Mouse (Mus musculus) stomach, postnatal 0 days (tissue): ENCODE measurements at regions not wholly inside any gene's neighbourhood (a gene's known extent, or its start where the extent isn't known, plus 50 kb on each side); places are given as distances from the start of the nearest gene placed in this dataset.

ENCODE experiments used
- ATAC-seq: fragments of 200-750 bp; cut with Nextera tagmentation; 2 replicates; pipeline ENCODE4 v1.8.0; 2017; ENCODE audit not compliant: low FRiP score, low TSS enrichment
- DNase-seq: peaks from one replicate; pipeline ENCODE4 v3.0.0-alpha.2; 2016; ENCODE audit warnings: low spot score
- H3K27ac ChIP-seq: fragments of 300-500 bp; sonication (generic); replicated peaks from 2 replicates; pipeline ENCODE4 v1.5.1; 2014; ENCODE audit warnings: mild to moderate bottlenecking, control low read depth
- H3K27me3 ChIP-seq: fragments of 300-500 bp; sonication (generic); 2 replicates; pipeline ENCODE4 v1.6.1; 2014; ENCODE audit warnings: low read length; ENCODE audit not compliant: control insufficient read depth, insufficient read depth
- H3K36me3 ChIP-seq: fragments of 300-500 bp; sonication (generic); 2 replicates; pipeline ENCODE4 v1.6.1; 2014; ENCODE audit warnings: low read length, mixed read lengths; ENCODE audit not compliant: control insufficient read depth, insufficient read depth
- H3K4me1 ChIP-seq: fragments of 300-500 bp; sonication (generic); replicated peaks from 2 replicates; pipeline ENCODE4 v1.6.1; 2014; ENCODE audit warnings: antibody characterized with exemption; ENCODE audit not compliant: control insufficient read depth, insufficient read depth
- H3K4me2 ChIP-seq: fragments of 300-500 bp; sonication (generic); replicated peaks from 2 replicates; pipeline ENCODE4 v1.6.1; 2014; ENCODE audit warnings: low read depth, mild to moderate bottlenecking, control low read depth, moderate library complexity
- H3K4me3 ChIP-seq: fragments of 300-500 bp; sonication (generic); 2 replicates; pipeline ENCODE4 v1.5.1; 2014; ENCODE audit warnings: low read depth, low read length, control low read depth
- H3K9ac ChIP-seq: fragments of 300-500 bp; sonication (generic); 2 replicates; pipeline ENCODE4 v1.6.1; 2014; ENCODE audit warnings: mild to moderate bottlenecking, low read length, control low read depth, mixed read lengths
- H3K9me3 ChIP-seq: fragments of 300-500 bp; sonication (generic); 2 replicates; pipeline ENCODE4 v1.6.1; 2016; ENCODE audit warnings: low read length; ENCODE audit not compliant: control insufficient read depth
- CTCF ChIP-seq: IDR thresholded peaks from 2 replicates; pipeline ENCODE4 v1.5.1; 2016; ENCODE audit warnings: antibody characterized with exemption, low read depth, mild to moderate bottlenecking, moderate library complexity
- EP300 ChIP-seq: optimal IDR thresholded peaks from 2 replicates; pipeline ENCODE3; 2016; ENCODE audit warnings: antibody characterized with exemption
- WGBS: fragments of 180-500 bp; shearing (Covaris S2); extraction: QIAGEN DNeasy Blood & Tissue Kit; methylation state at CpG from one replicate; pipeline ENCODE4 v1.1.7; 2014; 5-methylcytosine and 5-hydroxymethylcytosine counted together

DNA sequence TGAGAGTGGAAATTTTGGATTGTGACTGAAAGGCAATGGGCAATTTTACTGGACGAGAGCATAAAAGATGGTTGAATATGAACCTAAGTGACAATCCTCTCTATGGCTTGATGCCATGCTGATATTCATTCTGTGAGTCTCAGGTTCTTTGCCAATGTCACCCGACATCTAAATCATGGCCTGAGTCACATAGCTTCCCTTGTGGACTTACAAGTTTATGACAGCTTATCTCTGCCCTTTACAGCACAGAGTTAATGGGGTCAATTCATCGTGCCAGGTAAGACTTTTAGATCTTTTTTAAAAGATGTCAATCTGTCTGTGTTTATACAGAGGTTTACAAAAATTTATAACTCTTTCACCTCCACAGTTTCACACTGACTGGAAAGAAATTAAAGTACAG lies 641.2 kb downstream of the Grxcr1 start:
- ATAC-seq: no peak
- no peak for DNase-seq
- H3K9ac ChIP-seq: no peak overlapping the region
- H3K27ac ChIP-seq: no peak overlapping the region
- no peaks in the 10 kb centered on the region for H3K36me3 ChIP-seq
- H3K4me1 ChIP-seq: no peaks in the 10 kb centered on the region
- H3K27me3 ChIP-seq: no peaks in the 10 kb centered on the region
- WGBS: 66% methylated on average over 3 of the region's 3 CpGs
- TF ChIP-seq EP300: no peak
- TF ChIP-seq CTCF: no peak
- no peak overlapping the region for H3K4me2 ChIP-seq
- no peaks in the 10 kb centered on the region for H3K9me3 ChIP-seq
- no peak overlapping the region for H3K4me3 ChIP-seq

DNA sequence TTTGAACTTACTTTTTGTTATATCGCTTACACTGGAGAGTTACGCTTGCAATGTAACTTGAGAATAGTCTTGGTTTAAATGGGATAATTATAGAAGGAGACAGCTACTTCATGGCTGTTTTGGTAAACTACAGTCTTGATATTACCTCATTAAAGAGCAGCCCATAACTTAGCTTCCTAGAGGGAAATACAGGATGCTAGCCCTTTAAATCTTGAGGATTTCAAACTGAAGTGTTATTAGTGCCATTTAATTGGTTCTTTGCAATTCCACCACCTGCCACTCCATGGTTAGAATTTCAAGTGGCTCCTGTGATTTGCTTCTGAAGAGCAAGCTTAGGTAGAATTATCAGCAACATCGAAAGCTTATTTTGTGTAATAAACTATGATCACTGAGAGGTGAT lies 640.1 kb downstream of the Kctd8 start:
- TF ChIP-seq EP300 (no peak), CTCF (no peak)
- no peak for DNase-seq
- H3K4me2 ChIP-seq: no peak overlapping the region
- no peaks in the 10 kb centered on the region for H3K4me1 ChIP-seq
- no peak overlapping the region for H3K9ac ChIP-seq
- ATAC-seq: no peak
- WGBS: 66% methylated on average over 3 of the region's 3 CpGs
- no peak overlapping the region for H3K27ac ChIP-seq
- no peaks in the 10 kb centered on the region for H3K9me3 ChIP-seq
- H3K27me3 ChIP-seq: no peaks in the 10 kb centered on the region
- H3K36me3 ChIP-seq: no peaks in the 10 kb centered on the region
- H3K4me3 ChIP-seq: no peak overlapping the region

DNA sequence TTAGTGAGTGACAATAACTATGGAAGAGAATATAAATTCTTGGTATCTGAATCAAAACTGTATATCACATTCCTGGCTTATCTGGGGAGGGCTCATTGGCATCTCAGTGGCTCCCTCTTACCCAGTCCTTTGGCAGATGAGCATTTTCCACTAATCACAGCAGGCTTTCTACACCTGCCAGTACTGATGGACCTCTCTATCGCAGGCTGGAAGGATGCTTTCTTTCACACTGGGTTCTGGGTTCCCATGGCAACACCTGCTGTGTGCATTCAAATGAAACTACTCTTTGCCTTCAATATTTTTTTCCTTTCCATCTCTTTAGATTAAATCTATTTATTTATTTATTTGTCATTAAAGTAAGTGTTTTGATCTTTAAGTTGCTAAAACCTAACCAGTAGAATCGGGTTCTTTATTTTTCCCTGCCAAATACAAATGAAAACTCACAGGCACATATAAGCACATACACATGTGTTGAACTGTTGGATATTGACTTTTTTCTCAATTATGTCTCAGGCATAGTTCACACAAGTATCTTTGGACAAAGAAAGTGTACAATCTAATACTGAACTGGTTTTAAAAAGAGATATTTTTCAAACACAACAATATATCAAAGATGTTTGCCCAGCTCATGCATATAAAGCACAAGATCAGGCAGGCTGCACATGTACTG lies 635.9 kb downstream of the Kctd8 start:
- Histone ChIP-seq H3K4me1 (no peaks in the 10 kb centered on the region), H3K4me3 (no peak overlapping the region), H3K27ac (no peak overlapping the region), H3K27me3 (no peaks in the 10 kb centered on the region), H3K9me3 (no peaks in the 10 kb centered on the region), H3K9ac (no peak overlapping the region), H3K36me3 (no peaks in the 10 kb centered on the region), H3K4me2 (no peak overlapping the region)
- 66% methylated on average over 2 of the region's 2 CpGs for WGBS
- ATAC-seq (no peak), DNase-seq (no peak)
- TF ChIP-seq CTCF (no peak), EP300 (no peak)

DNA sequence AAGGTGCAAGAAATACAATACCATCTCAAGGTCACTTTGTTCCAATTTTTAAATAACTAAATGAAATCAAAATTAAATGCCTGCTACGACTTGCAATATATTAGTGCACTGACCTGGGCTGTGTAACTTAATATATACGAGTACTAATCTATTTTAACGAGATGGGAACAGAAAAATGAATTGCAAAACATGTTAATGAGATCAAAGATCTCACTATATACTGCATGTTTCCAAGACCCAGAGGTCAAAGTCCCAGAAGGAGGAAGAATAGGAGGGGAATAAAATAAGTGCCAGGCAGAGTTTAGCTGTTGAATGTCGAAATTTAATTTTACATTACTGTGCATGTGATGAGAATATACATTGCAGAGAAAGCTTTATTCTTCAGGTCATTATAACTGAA lies 614.7 kb downstream of the Kctd8 start:
- ATAC-seq (no peak), DNase-seq (no peak)
- Histone ChIP-seq H3K36me3 (no peaks in the 10 kb centered on the region), H3K4me2 (no peak overlapping the region), H3K4me1 (no peaks in the 10 kb centered on the region), H3K4me3 (no peak overlapping the region), H3K9ac (no peak overlapping the region), H3K27me3 (no peaks in the 10 kb centered on the region), H3K9me3 (no peaks in the 10 kb centered on the region), H3K27ac (no peak overlapping the region)
- no peak for TF ChIP-seq CTCF
- no peak for TF ChIP-seq EP300
- WGBS: 71% methylated on average over 4 of the region's 4 CpGs

DNA sequence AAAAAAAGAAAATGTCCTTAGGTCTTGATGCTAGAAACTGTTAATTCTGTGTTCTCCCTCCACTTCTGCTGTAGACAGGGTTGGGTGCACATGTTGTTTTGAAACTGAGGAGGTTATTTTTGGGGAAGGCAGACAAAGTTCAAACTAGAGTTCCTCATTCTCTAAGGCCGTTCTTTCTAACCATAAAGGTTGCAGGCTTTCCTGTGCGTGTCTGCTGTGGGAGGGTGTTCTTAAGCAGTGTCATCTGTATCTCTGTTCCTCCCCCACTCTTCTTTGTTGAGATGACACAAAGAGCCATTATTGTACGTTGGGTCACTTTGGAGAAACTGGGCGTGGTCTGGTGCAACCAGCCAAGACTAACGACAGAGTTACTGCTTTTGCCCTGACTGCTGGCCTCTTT lies 606.3 kb downstream of the Kctd8 start:
- Histone ChIP-seq H3K27ac (no peak overlapping the region), H3K9ac (no peak overlapping the region), H3K4me3 (no peak overlapping the region), H3K36me3 (no peaks in the 10 kb centered on the region), H3K4me1 (no peaks in the 10 kb centered on the region), H3K27me3 (no peaks in the 10 kb centered on the region), H3K9me3 (no peaks in the 10 kb centered on the region), H3K4me2 (no peak overlapping the region)
- 59% methylated on average over 5 of the region's 5 CpGs for WGBS
- DNase-seq (no peak), ATAC-seq (no peak)
- no peak for TF ChIP-seq CTCF
- TF ChIP-seq EP300: no peak

DNA sequence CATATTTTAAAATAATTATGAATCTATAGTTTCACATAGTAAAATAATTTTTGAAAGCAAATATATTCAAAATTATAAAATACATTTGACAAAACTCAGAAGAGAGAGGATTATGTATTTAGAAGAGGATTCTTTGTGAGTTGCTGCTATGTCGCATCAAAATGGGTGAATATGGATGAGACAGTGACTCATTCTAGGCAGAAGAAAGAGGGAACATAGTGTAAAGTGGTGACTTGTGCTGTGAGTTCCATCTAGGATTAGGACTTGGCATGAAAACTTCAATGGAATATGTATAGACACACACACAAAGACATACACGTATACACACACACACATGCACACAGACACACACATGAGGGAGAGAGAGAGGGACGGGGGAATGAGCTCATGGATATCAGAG lies 591.0 kb downstream of the Kctd8 start:
- H3K36me3 ChIP-seq: no peaks in the 10 kb centered on the region
- 70% methylated on average over 3 of the region's 3 CpGs for WGBS
- no peak overlapping the region for H3K27ac ChIP-seq
- H3K4me1 ChIP-seq: no peaks in the 10 kb centered on the region
- H3K4me3 ChIP-seq: no peak overlapping the region
- ATAC-seq (no peak), DNase-seq (no peak)
- H3K9me3 ChIP-seq: no peaks in the 10 kb centered on the region
- H3K27me3 ChIP-seq: no peaks in the 10 kb centered on the region
- no peak overlapping the region for H3K9ac ChIP-seq
- TF ChIP-seq CTCF: no peak
- no peak for TF ChIP-seq EP300
- no peak overlapping the region for H3K4me2 ChIP-seq
